Mouse (Mus musculus) neural tube, embryonic 11.5 days (tissue): Measurements from ENCODE around the gene Cngb1. TPM values are rescaled to one million over a fixed set of nuclear protein-coding genes. Genes with fewer than 3 reads are reported as not detected.

Source experiments
- ATAC-seq: fragments of 200-750 bp; cut with Nextera tagmentation; 2 replicates; pipeline ENCODE4 v1.8.0; 2017; ENCODE audit warnings: moderate number of reproducible peaks, mild to moderate bottlenecking, moderate TSS enrichment, moderate library complexity; ENCODE audit not compliant: insufficient read depth, low FRiP score, low TSS enrichment
- DNase-seq: peaks from one replicate; pipeline ENCODE4 v3.0.0-alpha.2; 2015; ENCODE audit warnings: low spot score
- H3K27ac ChIP-seq: fragments of 300-500 bp; sonication (generic); 2 replicates; pipeline ENCODE4 v1.5.1; 2014; ENCODE audit warnings: low read depth, mild to moderate bottlenecking, low read length
- H3K27me3 ChIP-seq: fragments of 300-500 bp; sonication (generic); 2 replicates; pipeline ENCODE4 v1.6.1; 2014; ENCODE audit warnings: mild to moderate bottlenecking, low read length, mixed read lengths; ENCODE audit not compliant: control insufficient read depth, insufficient read depth
- H3K36me3 ChIP-seq: fragments of 300-500 bp; sonication (generic); 2 replicates; pipeline ENCODE4 v1.6.1; 2014; ENCODE audit warnings: mild to moderate bottlenecking, low read length, moderate library complexity, mixed read lengths; ENCODE audit not compliant: control insufficient read depth, insufficient read depth
- H3K4me1 ChIP-seq: fragments of 300-500 bp; sonication (generic); 2 replicates; pipeline ENCODE4 v1.6.1; 2014; ENCODE audit warnings: low read length, mixed read lengths; ENCODE audit not compliant: control insufficient read depth, insufficient read depth
- H3K4me2 ChIP-seq: fragments of 300-500 bp; sonication (generic); 2 replicates; pipeline ENCODE4 v1.6.1; 2014; ENCODE audit warnings: low read depth, mild to moderate bottlenecking, moderate library complexity
- H3K4me3 ChIP-seq: fragments of 300-500 bp; sonication (generic); 2 replicates; pipeline ENCODE4 v1.5.1; 2014; ENCODE audit warnings: low read depth, low read length
- H3K9ac ChIP-seq: fragments of 300-500 bp; sonication (generic); 2 replicates; pipeline ENCODE4 v1.6.1; 2014; ENCODE audit warnings: mild to moderate bottlenecking, low read length
- H3K9me3 ChIP-seq: fragments of 300-500 bp; sonication (generic); 2 replicates; pipeline ENCODE4 v1.6.1; 2016; ENCODE audit warnings: low read length; ENCODE audit not compliant: control insufficient read depth
- WGBS: fragments of 180-500 bp; shearing (Covaris S2); extraction: QIAGEN DNeasy Blood & Tissue Kit; methylation state at CpG from one replicate; pipeline ENCODE4 v1.1.7; 2014; 5-methylcytosine and 5-hydroxymethylcytosine counted together
- polyA plus RNA-seq: library from polyadenylated mRNA; unstranded; fragments of >200 nt; fragmentation: Nextera tagmentation; extraction: Ambion mirVana; gene quantifications from 2 replicates; pipeline ENCODE4 v1.2.1, GENCODE M21; 2014

The Cngb1 gene
- polyA plus RNA-seq, 1 experiment from 2014 or later: 0.50 TPM

DNA sequence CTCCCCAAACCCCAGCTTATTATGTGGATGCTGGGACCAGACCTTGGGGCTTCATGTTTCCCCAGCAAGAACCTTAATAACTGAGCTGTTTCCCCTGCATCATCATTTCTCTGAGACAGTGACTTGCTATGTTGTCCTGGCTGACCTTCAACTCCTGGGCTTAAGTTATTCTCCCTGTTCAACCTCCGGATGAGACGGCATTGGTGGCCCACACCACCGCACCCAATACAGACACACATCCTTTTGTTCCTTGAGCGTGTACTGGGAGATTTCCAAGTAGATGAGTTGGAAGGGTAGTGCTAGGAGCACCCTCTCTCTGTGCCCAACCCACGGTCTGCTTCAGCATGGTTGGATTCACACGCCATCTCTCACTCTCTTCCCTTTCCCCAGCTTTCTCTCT, 7.5 kb upstream of the Cngb1 start:
- WGBS: 87% methylated on average over 6 of the region's 6 CpGs
- Histone ChIP-seq H3K4me3 (no peak overlapping the region), H3K4me2 (no peak overlapping the region), H3K4me1 (no peaks in the 10 kb centered on the region), H3K36me3 (no peaks in the 10 kb centered on the region), H3K9ac (no peak overlapping the region), H3K9me3 (no peaks in the 10 kb centered on the region), H3K27ac (no peak overlapping the region), H3K27me3 (no peaks in the 10 kb centered on the region)
- ATAC-seq: no peak
- no peak for DNase-seq

DNA sequence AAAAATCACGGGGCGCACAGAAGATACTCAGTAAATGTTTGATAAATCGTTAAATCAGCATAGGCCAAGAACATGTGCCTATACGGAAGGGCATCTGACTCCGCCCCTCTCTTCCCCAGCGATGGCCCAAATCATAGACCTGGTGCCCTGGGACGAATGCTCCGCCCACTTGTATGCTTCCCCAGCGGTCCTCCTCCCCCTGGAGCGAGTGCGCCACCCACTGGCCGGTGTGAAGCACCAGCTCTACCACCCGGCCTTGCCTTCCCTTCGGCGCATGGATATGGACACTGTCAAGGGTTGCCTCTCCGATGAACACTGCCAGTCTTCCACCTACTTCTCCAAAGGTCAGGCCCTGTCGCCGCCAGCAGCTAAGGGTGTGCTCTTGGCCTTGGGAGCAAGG, 6.5 kb upstream of the Cngb1 start:
- ATAC-seq: no peak
- Histone ChIP-seq H3K4me2 (no peak overlapping the region), H3K9me3 (no peaks in the 10 kb centered on the region), H3K4me1 (no peaks in the 10 kb centered on the region), H3K4me3 (no peak overlapping the region), H3K27ac (no peak overlapping the region), H3K36me3 (no peaks in the 10 kb centered on the region), H3K9ac (no peak overlapping the region), H3K27me3 (no peaks in the 10 kb centered on the region)
- 70% methylated on average over 18 of the region's 18 CpGs for WGBS
- no peak for DNase-seq

DNA sequence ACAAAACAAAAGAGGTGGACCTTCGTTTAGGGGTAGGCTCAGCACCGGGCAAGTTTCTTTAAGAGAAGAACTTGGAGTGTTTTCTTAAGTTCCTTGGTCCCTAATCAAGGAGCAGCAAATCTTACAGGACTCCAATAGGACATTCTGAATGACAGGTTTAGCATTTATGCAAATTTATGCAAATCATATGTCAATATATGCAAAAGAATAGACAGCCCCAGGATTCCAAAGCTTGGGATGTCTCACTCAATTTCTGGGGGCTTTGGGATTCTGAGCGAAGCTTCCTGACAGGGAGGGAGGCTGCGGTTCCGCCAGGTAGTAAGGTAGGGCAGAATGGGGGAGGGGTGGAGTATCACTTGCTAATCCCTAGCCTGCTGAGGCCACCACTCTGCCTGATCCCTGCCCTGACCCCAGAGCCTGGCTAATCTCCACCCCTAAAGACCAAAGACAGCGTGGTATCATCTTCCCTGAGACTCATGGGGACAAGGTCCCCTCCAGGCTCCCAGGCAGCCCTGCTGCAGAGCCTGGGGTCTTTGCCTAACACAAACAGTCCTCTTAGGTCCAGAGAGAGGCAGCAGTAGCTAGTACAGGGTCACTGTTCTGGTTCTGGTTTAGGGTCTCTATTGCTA, 4.1 kb upstream of the Cngb1 start, which contains the start of gene Tepp:
TSS of gene Tepp (plus strand) at position 225 of the 629 bp plus-strand sequence.
- ATAC-seq (no peak; the same call in 1 of the 2 replicates), DNase-seq (no peak)
- H3K4me3 ChIP-seq: no peak within 1 kb of the TSS
- no peak within 1 kb of the TSS for H3K4me2 ChIP-seq
- H3K9ac ChIP-seq: no peak within 1 kb of the TSS
- H3K9me3 ChIP-seq: no peaks in the 10 kb centered on the region
- 37% methylated on average over 6 of the region's 6 CpGs for WGBS
- H3K27ac ChIP-seq: no peak within 1 kb of the TSS
- H3K4me1 ChIP-seq: no peaks in the 10 kb centered on the region
- no peaks in the 10 kb centered on the region for H3K27me3 ChIP-seq
- H3K36me3 ChIP-seq: no peaks in the 10 kb centered on the region

DNA sequence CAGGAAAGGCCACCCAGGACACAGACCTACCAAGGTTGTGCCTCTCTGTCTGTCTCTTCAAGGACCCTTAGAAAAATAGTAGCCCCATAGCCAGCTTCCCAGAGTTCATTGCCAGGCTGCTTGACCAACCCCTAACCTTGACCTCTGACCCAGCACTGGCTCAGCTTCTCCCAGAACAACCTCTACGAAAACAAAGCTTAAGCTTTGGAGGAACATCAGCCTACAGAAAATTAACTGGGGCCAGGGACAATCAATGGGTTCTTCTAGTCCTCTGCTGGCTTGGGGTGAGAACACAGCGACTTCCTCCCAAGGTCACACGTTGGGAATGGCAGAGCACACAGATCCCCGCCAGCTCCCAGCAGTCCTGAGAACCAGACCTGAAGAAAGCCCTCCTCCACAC, 859 bp downstream of the Cngb1 start:
- no peak overlapping the region for H3K4me3 ChIP-seq
- no peaks in the 10 kb centered on the region for H3K9me3 ChIP-seq
- H3K4me1 ChIP-seq: no peaks in the 10 kb centered on the region
- no peak overlapping the region for H3K27ac ChIP-seq
- DNase-seq (no peak), ATAC-seq (no peak)
- H3K4me2 ChIP-seq: no peak overlapping the region
- 77% methylated on average over 4 of the region's 4 CpGs for WGBS
- no peaks in the 10 kb centered on the region for H3K36me3 ChIP-seq
- H3K27me3 ChIP-seq: no peaks in the 10 kb centered on the region
- no peak overlapping the region for H3K9ac ChIP-seq

DNA sequence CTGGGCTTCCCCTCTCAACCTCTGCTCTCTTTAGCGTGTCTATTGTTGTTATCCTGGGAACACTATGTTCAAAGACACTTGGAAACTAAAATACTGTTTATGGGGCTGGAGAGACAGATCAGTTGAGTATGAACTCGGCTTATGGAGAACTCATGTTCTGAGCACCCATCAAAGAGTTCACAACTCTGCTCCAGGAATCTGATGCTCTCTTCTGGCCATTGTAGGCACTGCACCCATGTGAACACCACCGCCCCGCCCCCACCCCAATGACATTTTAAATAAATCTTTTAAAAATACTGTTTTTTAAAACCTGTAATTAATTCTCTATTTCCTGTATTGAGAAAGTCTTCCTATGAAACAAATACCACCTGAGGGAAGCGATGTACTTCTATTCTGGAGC, 4.0 kb downstream of the Cngb1 start:
- ATAC-seq (no peak), DNase-seq (peak; percentile 39)
- H3K27ac ChIP-seq: no peak overlapping the region
- no peak overlapping the region for H3K4me3 ChIP-seq
- no peak overlapping the region for H3K4me2 ChIP-seq
- H3K27me3 ChIP-seq: no peaks in the 10 kb centered on the region
- no peaks in the 10 kb centered on the region for H3K9me3 ChIP-seq
- no peak overlapping the region for H3K9ac ChIP-seq
- H3K36me3 ChIP-seq: no peaks in the 10 kb centered on the region
- H3K4me1 ChIP-seq: no peaks in the 10 kb centered on the region
- WGBS: 25% methylated on average over 5 of the region's 5 CpGs

DNA sequence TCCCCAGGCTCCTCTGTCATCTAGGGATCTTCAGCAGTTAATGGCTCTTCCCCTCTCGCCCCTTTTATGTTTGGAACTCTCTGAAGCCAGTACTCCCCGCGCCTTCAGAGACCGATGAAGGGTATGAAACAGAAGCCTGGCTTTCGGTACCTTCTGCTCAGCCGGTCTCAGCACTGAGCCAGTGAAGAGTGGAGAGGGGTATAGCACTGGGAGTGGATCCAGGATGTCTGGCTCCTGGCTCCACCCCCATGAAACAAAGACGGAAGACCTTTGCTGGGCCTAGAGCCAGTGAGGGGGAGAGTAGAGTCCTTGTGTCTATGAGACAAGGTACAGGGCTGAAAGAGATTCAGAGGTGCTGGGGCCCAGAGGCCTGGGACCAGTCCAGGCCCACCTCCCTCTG, 12.5 kb downstream of the Cngb1 start:
- no peak for ATAC-seq
- H3K9ac ChIP-seq: no peak overlapping the region; the same call in 1 of the 2 replicates
- H3K4me3 ChIP-seq: no peak overlapping the region
- no peak overlapping the region for H3K4me2 ChIP-seq
- no peak for DNase-seq
- H3K9me3 ChIP-seq: no peaks in the 10 kb centered on the region
- WGBS: 79% methylated on average over 7 of the region's 7 CpGs
- no peak overlapping the region for H3K27ac ChIP-seq
- H3K4me1 ChIP-seq: no peaks in the 10 kb centered on the region
- H3K36me3 ChIP-seq: no peaks in the 10 kb centered on the region
- no peaks in the 10 kb centered on the region for H3K27me3 ChIP-seq

DNA sequence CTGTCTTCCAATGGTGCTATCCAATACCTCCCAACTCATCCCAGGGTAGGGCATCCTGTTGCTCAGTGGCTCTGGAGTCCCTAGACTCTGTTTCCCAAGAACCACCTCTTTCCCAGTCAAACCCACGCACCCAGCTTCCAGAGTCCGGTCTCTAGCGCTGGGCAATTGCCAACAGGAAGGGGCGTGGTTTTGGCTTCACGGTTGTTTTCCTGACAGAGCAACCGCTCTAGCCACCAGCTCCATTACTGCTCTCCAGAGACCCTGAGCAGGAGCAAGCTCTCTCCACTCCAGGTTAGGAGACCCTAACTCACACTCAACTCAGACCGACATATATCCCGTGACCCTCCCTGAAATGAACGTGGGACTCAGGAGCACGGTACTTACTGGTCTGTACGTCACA, 13.2 kb downstream of the Cngb1 start:
- H3K4me3 ChIP-seq: no peak overlapping the region
- DNase-seq (no peak), ATAC-seq (no peak)
- no peaks in the 10 kb centered on the region for H3K27me3 ChIP-seq
- H3K36me3 ChIP-seq: no peaks in the 10 kb centered on the region
- H3K9ac ChIP-seq: no peak overlapping the region
- H3K4me2 ChIP-seq: no peak overlapping the region
- WGBS: 82% methylated on average over 11 of the region's 11 CpGs
- no peaks in the 10 kb centered on the region for H3K9me3 ChIP-seq
- H3K27ac ChIP-seq: no peak overlapping the region
- H3K4me1 ChIP-seq: no peaks in the 10 kb centered on the region

DNA sequence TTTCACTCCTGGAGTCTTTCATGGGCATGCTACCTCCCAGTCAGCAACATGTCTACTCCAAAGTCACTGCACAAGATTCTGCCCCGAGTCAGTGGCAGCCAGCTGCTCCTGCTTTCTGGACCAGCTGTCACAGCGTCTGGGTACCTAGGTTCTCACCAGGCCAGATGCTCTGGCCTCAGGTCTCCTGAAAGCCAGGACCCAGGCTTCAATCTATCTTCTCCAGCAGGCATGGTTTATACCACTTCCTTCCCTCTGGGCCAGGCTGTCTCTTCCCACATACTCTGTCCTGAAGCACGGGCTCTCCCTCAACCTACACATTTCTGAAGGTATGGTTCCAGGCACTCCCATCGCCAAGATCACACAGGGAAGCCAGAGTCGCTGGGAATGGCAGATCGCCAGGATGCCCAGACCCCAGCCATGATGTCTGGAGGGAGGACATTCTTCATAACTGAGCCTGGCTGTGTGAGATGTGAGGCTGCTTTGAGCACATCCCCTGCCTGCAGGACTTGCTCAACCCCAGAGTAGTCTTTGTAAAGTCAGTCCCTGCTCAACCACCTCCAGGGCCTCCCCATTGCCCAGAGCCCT, 17.2 kb downstream of the Cngb1 start:
- H3K27me3 ChIP-seq: no peaks in the 10 kb centered on the region
- ATAC-seq (no peak), DNase-seq (no peak)
- H3K27ac ChIP-seq: no peak overlapping the region
- no peaks in the 10 kb centered on the region for H3K4me1 ChIP-seq
- no peak overlapping the region for H3K4me2 ChIP-seq
- no peak overlapping the region for H3K4me3 ChIP-seq
- 79% methylated on average over 6 of the region's 6 CpGs for whole genome bisulfite sequencing
- H3K36me3 ChIP-seq: no peaks in the 10 kb centered on the region
- no peak overlapping the region for H3K9ac ChIP-seq
- H3K9me3 ChIP-seq: no peaks in the 10 kb centered on the region

DNA sequence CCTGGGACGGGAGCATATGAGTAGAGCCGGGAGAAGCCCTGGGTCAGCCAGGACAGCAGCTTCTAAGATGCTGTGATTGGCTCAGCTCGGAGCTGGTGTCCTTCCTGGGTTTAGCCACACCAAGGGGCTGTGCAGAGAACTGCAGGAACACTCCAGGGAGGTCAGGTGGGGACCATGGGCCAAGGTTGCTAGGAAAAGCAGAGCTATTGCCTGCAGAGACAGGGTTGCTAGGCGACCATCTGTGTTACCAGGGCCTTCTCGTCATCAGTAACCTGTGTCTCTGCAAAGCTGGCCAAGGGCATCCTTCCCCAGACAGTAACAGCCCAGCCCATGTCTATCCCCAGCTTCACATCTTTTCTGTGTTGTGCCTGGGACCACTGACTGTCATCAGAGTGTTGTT, 24.9 kb downstream of the Cngb1 start:
- Histone ChIP-seq H3K4me1 (no peaks in the 10 kb centered on the region), H3K36me3 (no peaks in the 10 kb centered on the region), H3K4me2 (no peak overlapping the region), H3K27ac (no peak overlapping the region), H3K27me3 (no peaks in the 10 kb centered on the region), H3K9me3 (no peaks in the 10 kb centered on the region), H3K9ac (no peak overlapping the region; the same call in 1 of the 2 replicates), H3K4me3 (no peak overlapping the region)
- DNase-seq: no peak
- 69% methylated on average over 5 of the region's 5 CpGs for WGBS
- no peak for ATAC-seq
